Mouse (Mus musculus): Measurements from ENCODE around the gene 1700042G07Rik.

DNA sequence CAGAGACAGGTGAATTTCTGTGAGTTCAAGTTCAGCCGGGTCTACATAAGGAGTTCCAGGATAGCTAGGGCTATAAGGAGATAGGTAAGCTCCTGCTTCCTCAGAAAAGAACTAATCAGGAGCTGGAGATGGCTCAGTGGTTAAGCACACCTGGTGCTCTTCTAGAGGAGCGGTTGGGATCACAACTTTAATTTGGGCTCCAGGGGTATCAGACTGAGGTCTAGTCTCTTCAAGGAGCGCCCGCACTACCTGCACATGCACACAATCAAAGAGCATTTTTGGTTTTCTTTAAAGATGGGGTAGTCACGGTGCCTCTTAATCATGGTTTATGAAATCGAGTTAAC, 23.4 kb upstream of the 1700042G07Rik start:
- TF ChIP-seq CTCF (IDR thresholded peaks at IDR 0.05; ENCODE audit: insufficient read depth, low read depth, low read length): no peak
- TF ChIP-seq POLR2A (IDR thresholded peaks at IDR 0.05; ENCODE audit: insufficient read depth, low read depth, low read length): no peak
